Mouse (Mus musculus): ENCODE data around the gene Alg5.
"Not testable (repeated sequence)": the region's sequence is repeated elsewhere in the genome, so short reads cannot be mapped to it uniquely, and the experiment has no call there.

The Alg5 gene

DNA sequence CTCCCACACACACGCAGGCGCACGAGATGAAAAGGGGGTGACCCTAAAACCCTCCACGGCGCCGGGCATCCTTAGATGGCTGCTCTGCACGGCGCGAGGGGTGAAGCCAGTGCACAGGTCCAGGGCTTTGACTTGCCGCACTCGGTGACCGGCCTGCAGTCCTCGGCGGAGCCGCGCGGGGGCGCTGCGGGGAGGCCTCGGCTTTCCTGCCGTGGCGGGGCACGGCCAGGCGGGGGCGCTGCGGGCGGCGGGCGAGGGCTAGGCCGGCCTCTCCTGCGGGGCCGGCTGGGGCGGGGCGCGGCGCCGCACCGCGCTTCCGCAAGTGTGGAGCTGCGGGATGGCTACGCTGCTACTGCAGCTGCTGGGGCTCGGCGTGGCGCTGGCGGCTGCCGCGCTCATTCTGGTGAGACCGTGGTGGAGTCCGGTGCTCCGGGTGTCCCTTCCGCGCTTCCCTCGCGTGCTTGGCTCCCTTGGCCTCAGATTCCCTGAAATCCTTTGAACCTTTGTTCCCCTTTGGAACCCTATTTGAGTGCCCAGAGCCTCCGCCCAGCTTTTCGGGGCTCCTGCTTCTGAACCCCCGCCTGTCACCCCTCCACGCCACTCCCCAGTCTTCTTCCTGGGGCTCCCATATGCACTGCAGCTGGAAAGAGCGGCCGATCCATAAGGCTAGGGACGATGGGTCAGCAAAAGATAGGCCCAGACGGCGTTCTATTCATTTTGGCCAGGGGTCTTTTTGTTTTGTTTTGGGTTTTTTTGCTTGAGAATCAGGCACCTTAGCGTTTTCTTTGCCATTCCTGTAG lies at the start of gene Alg5, which contains the start of gene Exosc8:
Gene Alg5, plus strand, starts transcription at position 293 of the 800 bp plus-strand sequence.
Gene Exosc8, minus strand, starts transcription at position 147 of the 800 bp plus-strand sequence.
- peak; percentile 89 for DNase-seq

DNA sequence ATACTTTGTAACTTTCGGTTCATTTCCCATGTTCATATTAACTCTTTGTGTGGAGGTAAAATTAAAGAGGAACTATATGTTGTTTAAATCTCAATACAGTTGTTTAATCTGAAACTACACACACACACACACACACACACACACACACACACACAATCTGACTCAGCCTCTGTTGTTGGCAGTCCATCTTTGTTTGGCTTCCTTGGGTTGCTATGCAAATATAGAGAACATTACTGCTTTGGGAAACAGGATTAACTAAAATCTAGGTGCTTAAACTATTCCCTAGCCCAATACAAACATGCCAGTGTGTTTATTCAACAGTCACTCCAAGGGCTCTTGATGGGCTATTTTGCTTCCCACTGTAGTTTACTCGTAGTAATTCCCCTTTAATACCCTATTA lies 48.1 kb upstream of the Alg5 start:
- no peak for DNase-seq

DNA sequence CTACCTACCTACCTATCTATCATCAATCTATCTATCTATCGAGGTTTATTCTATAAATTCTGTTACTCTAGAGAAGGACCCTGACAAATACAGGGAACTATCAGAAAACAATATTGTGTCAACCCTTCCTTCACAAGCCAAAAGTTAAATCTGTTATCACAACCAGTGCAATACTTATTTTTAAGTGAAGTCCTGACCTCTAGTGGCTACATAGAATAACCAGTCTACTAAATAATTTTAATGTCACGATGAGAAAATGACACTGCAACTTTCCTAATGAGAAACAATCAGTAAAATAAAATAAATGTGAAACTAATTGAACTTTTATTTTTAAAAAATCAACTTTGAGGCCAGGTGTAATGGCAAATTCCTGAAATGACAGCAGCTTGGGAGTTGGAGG lies 46.2 kb upstream of the Alg5 start:
- DNase-seq = no peak

DNA sequence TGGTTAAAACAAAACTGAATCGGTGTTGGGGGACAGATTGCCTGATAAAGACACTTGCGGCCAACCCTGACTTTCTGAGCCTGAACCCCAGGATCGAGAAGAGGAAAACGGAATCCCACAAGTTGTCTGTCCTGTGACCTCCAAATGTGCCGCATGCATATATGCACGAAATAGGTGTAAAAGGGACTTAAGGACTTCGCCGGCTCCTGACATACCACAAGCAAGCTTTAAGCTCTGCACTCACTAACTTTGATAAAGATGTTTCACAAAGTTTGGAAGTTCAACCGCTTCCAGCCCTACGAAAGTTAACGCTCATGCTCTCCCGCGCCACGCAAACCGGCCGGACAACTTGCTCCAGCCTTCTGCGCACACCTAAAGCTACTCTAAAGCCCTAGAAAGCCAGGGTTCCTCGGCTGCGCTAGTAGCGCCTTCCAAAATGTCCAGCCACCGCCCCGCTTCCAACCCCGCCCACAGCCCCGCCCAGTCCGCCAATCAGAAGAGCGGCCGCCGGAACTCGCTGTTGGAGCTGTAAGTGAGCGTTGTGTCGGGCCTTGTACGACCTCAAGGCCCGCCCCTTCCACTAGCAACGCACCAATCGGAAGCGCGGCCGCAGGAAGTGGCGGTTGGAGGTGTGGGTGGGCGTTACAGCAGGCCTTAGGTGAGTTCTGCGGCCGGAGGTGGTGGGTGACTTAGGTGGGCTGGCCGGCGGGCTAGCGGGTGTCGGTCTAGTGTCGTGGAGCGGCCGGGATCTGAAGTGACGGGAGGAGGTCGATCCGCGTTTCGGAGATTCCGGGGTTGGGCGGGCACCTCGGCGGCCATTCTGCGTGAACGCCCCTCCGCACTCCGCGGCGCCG lies 42.9 kb upstream of the Alg5 start, which contains the start of gene Supt20:
Gene Supt20, plus strand, starts transcription at position 606 of the 854 bp plus-strand sequence.
- DNase-seq = peak; percentile 94

DNA sequence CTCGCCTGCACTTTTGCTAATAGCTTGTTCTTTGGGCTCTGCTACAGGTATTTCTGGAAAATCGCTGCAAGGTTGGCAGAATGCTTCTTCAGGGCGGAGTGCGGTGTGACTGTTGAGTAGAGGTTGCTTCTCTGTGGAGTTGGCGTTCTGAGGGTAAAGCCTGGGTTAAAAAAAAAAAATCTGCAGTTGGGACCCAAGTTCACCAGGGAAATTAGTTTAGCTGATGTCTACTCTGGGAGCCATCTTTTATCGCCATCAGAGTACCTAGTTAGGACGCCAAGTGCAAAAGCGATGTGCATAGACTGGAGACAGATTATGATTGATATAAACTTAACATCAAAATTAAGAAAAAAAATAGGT lies 42.3 kb upstream of the Alg5 start:
- DNase-seq = no peak

DNA sequence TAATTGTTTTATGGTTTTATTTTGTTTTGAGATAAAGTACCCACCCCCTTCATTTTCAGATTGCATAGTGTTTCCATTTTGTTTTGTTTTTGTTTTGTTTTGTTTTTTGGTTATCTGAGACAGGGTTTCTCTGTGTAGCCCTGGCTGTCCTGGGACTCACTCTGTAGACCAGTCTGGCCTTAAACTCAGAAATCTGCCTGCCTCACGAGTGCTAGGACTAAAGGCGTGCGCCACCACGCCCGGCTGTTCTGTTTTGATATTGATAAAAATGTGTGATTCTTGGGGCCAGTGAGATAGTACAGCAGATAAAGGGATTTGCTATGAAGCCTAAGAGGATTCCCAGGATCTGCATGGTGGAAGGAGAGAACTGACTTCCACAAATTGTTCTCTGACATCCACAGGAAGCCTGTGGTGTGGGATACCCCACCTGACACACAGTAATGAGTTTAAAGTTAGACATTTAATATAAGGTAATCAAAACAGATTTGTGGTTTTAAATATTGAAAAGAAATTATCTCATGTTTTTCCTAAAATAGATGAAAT lies 35.5 kb upstream of the Alg5 start:
- DNase-seq = no peak

DNA sequence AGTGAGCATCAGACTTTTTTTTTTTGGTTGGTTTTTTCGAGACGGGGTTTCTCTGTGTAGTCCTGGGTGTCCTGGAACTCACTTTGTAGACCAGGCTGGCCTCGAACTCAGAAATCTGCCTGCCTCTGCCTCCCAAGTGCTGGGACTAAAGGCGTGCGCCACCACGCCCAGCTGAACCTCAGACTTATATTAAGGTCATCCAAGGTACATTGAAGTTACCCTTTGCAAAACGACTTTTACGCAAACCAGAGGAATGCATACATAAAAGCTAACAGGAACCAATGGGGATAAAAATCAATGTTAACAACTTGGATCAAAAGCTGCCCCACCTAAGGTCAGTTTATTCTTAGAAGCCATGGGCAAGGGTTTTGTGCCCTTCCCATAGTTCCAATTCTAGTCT lies 31.2 kb upstream of the Alg5 start:
- not testable (repeated sequence) for DNase-seq

DNA sequence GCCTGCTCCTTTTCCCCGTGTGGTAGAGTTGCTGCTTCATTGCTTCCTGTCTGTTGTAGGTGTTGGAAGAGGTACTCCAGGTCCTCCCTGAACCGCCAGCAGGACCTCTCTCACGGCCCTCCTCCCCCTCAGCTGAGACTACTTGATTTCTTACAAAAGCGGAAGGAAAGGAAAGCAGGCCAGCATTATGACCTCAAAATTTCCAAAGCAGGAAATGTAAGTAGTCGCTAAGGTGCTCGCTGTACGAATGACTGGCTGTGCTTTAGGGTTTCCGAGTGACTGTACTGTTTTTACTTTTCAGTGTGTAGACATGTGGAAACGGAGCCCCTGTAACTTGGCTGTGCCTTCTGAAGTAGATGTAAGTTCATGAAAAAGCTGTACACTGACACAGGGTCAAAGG lies 26.4 kb upstream of the Alg5 start:
- no peak for DNase-seq

DNA sequence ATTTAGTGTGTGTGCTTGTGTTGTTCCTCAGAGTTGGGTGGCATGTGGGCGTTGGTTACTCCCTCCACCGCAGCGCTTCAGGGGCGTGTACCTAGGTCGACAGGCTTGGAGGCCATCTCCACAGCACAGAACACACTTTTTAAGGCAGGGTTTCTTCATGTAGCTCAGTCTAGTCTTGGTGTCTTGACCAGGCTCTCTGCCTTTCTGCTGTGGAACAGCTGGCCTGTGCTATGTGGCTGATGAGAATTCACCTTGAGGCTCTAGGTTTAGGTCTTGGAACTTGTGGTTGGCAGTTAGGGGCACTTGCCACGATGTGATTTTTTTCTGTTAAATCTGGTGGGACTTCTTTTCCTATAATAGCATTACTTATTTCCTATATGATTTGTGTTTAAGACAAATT lies 21.1 kb upstream of the Alg5 start, which contains the start of gene Gm21958:
Gene Gm21958, minus strand, starts transcription at position 101 of the 400 bp plus-strand sequence.
- no peak for DNase-seq

DNA sequence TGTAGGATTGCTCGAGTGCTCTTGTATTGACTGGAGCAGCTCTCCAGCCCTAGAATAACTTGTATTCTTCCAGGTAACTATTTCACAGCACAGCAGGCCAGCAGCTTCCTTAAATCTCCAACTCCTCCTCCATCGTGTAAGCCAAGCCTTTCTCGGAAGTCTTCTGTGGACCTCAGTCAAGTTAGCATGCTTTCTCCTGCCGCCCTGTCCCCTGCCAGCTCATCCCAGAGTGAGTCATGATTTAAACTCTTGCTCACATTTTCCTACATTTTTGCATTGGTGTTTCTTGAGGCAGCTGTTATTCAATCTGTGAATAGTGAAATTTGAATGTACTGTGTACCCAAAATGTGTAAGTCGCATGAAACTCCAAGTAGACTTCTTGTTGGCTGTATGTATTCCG lies 19.9 kb upstream of the Alg5 start:
- DNase-seq = no peak

DNA sequence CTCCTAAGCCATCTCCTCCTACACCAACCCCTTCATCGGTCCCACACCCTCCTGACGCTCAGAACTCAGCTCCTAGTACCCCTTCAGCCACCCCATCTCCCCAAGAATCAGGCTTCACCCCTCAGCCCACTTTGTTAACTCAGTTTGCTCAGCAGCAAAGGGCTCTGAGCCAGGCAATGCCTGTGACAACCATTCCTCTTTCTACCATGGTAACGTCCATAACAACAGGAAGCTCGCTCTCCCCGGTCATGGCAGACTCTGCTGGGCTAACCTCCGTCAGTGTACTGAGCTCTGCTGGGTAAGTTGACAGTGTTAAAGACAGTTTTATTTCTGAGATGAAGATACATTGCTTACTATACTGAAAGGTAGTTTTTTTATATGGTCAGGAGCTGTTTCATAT lies 18.0 kb upstream of the Alg5 start:
- no peak for DNase-seq

DNA sequence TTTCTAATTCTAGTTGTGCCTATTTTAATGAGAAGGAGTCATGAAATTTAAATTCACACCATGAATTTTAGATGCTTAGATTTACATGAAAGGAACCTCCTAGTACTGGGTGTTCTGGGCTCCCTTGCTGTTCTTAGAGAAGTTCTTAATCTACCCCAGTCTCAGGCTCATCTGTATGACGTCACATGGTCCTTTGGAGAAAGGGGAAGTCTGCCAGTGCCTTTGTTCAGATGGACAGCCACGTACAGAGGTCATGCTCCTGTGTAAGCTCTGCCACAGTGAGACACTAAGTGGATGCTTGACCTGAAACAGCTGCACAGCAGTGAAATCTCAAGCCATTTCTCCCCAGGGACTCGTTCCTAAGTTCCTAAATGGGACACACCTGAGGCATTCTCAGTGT lies 16.4 kb upstream of the Alg5 start:
- no peak for DNase-seq

DNA sequence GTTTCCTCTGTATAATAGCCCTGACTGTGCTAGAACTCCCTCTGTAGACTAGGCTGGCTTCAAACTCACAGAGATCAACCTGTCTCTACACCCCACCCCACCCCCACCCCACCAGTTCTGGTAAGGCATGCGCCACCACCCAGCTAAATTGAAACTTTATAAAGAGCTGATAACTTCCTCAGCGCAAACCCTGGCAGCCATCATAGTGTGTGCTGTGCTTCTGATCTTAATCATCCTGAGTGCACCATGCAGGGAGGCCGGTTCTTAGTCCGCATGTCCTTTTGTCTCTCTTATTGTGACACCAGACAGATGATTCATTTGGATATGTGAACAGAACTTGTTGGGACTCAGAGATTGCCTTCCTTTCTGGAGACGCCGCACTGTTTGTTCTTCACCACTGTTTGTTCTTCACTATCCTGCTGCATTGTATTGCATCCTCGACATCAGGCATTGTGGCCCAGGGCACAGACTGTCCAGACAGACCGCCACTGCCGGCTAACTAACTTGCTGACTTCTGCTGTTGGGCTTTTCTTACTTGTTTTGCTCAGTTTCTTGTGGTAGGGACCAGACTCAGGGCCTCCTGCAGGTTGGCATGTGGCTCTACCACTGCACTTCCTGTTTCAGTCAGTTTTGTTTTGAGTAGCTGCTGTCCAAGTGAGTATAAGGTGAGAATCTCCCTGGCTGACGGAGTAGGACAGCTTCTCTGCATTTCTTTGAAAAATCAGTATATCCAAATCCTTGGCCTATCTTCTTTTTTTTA lies 11.4 kb upstream of the Alg5 start:
- no peak for DNase-seq

DNA sequence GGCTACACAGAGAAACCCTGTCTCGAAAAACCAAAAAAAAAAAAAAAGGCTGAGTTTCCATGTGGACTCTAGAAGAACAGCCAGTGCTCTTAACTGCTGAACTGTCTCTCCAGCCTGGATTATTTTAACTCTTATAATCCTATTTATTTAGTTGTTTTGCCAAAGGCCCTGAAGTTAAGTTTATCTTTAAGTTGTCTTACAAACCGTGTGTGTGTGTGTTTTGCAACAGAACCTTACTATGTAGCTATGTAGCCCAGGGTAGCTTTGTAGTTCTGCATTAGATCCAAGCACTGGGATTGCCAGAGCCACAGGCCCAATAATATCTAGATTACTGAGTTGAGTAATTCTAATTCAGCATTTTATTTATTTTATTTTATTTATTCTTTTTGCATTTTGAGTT lies 10.0 kb upstream of the Alg5 start:
- no peak for DNase-seq

DNA sequence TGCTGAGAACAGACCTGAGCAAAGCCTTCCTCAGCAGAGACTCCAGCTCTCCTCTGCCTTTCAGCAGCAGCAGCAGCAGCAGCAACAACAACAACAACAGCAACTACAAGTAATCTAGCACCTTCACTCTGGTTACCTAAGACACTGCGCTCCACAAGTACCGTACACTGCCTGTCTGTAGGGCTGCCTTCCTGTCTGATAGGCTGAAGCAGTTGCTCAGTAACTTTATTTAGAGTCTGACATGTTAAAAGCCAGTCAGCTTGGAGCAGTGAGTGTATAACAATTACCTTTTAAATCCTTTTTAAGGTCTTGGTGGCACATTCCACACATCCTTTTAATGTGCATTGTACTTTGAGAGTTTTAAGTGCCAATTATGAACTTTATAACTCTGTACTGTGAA lies 7.8 kb upstream of the Alg5 start:
- no peak for DNase-seq

DNA sequence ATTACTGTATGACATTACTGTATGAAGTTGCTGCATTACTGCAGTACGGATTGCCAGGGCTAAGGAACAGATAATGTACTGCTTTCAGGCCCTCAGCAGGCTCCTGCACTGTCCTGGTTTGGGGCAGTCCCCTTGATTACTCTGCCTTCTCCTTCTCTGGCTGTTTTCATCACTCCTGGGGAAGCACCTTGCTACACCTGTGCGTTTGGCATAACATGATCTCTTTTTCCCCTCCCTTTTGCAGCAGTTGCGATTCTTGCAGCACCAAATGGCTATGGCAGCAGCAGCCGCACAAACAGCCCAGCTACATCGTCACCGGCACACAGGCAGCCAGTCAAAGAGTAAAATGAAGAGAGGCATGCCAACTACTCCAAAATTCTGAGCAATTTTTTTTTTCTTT lies 7.2 kb upstream of the Alg5 start:
- DNase-seq = no peak

DNA sequence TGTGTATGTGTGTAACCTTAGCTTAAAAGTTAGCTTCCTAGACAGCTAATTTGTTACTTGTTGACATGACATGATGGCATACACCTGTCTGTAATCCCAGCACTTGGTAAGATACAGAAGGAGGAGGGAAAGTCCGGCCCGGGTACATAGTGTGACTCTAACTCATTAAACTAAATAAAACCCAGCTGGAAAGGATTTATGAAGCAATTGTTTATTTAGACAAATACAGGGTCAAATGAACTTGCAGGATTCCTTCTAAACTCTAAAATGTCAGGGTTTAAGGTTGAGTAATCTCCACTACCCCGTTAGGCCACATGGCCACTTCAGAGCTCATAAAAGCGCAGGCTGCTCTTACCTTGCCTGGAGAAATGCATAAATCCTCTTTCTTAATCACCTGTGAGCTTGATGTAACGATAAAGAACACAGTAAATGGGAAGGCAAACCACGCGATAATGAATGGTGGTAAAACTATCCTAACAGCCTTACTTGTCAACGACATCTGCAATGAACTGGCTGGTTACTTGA lies 3.7 kb upstream of the Alg5 start:
- no peak for DNase-seq

DNA sequence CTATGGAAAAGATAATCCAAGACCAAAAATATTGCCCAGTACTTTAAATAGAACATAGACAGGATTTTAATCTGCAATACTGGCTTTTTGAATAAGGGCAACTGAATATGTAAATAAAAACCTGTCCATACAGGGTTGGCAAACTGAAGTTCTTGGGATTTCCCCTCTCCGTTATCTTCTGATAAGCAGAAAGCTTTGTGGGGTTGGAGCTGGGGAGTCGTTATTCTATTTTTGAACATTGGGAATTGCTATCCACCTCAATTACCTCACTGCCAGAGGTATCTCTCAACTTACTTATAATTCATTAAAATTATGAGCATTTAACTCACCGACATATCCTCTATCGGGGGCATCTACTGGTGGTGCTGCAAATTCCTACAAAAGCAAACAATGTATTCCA lies 3.0 kb upstream of the Alg5 start:
- no peak for DNase-seq

DNA sequence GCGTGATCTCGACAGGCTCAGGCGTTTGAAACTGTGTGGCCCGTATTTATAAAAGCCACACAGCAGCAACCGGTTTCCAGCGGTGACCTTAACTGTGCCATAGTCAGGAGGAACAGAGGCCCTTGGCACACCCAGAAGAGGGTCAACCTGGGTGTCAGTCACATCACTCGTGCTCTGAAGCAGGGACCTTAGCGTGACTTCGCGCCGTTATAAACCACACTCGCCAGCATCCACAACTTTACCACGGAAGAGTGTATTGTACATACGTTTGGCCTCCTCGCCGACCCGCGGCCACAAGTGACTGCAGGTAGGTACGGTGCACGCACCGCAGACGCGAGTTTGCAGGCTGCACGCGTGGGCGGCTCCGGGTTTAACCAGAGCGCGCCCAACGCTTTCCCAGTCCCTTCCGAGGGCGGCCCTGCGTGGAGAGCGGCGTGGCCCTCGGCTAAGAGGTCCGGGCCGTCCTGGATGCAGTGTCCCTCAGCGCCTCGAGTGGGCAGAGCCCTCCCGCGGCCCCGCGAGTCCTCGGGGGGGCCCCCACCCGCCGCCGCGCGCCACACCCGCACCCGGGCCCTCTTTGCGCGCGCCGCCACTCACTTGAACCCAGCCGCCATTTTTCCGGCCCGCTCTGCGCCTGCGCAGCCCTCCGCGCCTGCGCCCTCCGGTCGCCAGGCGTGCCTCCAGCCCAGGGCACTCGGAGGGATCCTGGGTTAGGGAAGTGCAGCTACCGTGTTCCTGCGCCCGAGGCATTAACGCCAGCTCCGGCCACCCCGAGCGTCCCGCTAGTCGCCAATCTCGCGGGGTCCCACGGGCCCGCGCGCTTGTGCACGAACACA lies 710 bp upstream of the Alg5 start:
- peak; percentile 91 for DNase-seq

DNA sequence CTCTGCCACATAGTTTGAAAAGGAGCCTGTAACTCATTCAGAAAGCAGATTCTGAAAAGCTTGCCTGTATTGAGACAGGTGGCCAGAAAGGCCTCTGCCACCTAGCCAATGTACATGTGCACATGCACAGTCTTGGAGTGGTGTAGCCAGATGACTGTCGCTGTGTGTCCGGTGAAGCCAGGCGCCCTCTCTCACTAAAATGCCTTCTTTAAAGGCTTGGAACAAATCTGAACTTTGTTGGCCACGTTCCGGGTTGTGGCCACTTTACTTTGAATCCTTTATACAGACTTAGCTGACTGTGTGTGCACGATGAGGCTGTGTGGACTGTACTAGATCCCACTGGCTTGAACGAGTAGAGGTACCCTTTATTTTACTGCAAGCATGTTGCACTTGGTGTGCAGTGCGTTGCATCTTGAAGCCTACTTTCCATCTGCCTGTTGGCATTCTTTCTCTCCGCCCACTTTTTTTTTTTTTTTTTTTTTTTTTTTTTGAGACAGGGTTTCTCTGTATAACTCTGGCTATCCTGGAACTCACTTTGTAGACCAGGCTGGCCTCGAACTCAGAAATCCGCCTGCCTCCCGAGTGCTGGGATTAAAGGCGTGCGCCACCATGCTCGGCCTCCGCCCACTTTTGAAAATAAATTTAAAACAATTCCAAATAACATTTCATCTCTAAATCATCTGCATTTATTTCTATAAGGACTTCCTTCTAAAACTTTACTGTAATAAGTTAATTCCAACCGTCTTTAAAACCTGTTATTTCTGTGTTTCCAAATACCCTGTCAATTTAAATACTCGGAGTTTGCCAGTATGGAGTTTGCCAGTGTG lies 975 bp downstream of the Alg5 start:
- DNase-seq = peak; percentile 45

DNA sequence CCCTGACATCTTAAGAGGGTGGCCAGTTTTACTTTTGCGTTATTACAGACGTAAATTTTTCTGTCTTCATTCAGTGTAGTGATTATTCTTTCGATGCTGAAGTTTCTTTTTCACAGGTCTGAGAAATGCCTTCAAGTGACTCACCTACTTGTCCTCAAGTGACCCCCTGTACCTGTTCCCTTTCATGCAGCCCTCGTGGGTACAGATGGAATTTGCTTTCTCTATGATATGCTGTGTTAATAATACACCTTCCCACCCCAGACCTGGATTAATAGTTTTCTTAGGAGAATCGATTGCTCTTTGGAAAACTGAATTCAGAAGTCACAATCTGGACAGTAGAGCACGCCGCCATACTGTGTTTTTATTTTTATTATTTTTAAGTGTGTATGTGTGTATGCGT lies 2.0 kb downstream of the Alg5 start:
- DNase-seq = no peak

Data from cerebellum, adult 11-12 months (tissue).